Mouse (Mus musculus) embryonic facial prominence, embryonic 11.5 days (tissue): ENCODE data around the gene Elmo1. TPM values are rescaled to one million over a fixed set of nuclear protein-coding genes. Genes with fewer than 3 reads are reported as not detected.
A peak's percentile ranks its signal among the peaks of the same experiment; 100 is the strongest.

Experiments
- ATAC-seq: fragments of 200-750 bp; cut with Nextera tagmentation; replicated peaks from 2 replicates; pipeline ENCODE4 v1.8.0; 2017; ENCODE audit warnings: low read depth; ENCODE audit not compliant: insufficient number of reproducible peaks, low FRiP score, low TSS enrichment
- DNase-seq: peaks from one replicate; pipeline ENCODE4 v3.0.0-alpha.2; 2015; ENCODE audit warnings: low spot score
- H3K27ac ChIP-seq: fragments of 300-500 bp; sonication (generic); replicated peaks from 2 replicates; pipeline ENCODE4 v1.5.1; 2014; ENCODE audit warnings: mild to moderate bottlenecking, low read depth, low read length, control low read depth
- H3K27me3 ChIP-seq: fragments of 300-500 bp; sonication (generic); 2 replicates; pipeline ENCODE4 v1.6.1; 2014; ENCODE audit warnings: mild to moderate bottlenecking, low read length, moderate library complexity, mixed read lengths; ENCODE audit not compliant: control insufficient read depth, insufficient read depth
- H3K36me3 ChIP-seq: fragments of 300-500 bp; sonication (generic); replicated peaks from 2 replicates; pipeline ENCODE4 v1.6.1; 2014; ENCODE audit warnings: low read depth, mild to moderate bottlenecking, low read length, moderate library complexity, mixed read lengths; ENCODE audit not compliant: control insufficient read depth, insufficient read depth
- H3K4me1 ChIP-seq: fragments of 300-500 bp; sonication (generic); 2 replicates; pipeline ENCODE4 v1.6.1; 2014; ENCODE audit warnings: low read length, mixed read lengths; ENCODE audit not compliant: control insufficient read depth, insufficient read depth
- H3K4me2 ChIP-seq: fragments of 300-500 bp; sonication (generic); 2 replicates; pipeline ENCODE4 v1.6.1; 2014; ENCODE audit warnings: low read depth, mild to moderate bottlenecking, control low read depth, low read length, moderate library complexity
- H3K4me3 ChIP-seq: fragments of 300-500 bp; sonication (generic); 2 replicates; pipeline ENCODE4 v1.5.1; 2014; ENCODE audit warnings: low read depth, low read length, control low read depth
- H3K9ac ChIP-seq: fragments of 300-500 bp; sonication (generic); replicated peaks from 2 replicates; pipeline ENCODE4 v1.6.1; 2014; ENCODE audit warnings: mild to moderate bottlenecking, control low read depth, low read length
- H3K9me3 ChIP-seq: fragments of 300-500 bp; sonication (generic); replicated peaks from 2 replicates; pipeline ENCODE4 v1.6.1; 2016; ENCODE audit warnings: mild to moderate bottlenecking, low read length, inconsistent platforms, mixed read lengths; ENCODE audit not compliant: control insufficient read depth
- WGBS: fragments of 180-500 bp; shearing (Covaris S2); extraction: QIAGEN DNeasy Blood & Tissue Kit; methylation state at CpG from one replicate; pipeline ENCODE4 v1.1.7; 2014; 5-methylcytosine and 5-hydroxymethylcytosine counted together
- polyA plus RNA-seq: library from polyadenylated mRNA; unstranded; fragments of >200 nt; fragmentation: Nextera tagmentation; extraction: Ambion mirVana; gene quantifications from 2 replicates; pipeline ENCODE4 v1.2.1, GENCODE M21; 2014

The Elmo1 gene
- polyA plus RNA-seq, 1 experiment from 2014 or later: 8.8 TPM

GRCm38 (mm10) chr13:20212665-20213064, 122.3 kb downstream of the Elmo1 start:
- Histone ChIP-seq H3K4me1 (no peaks in the 10 kb centered on the region), H3K4me2 (no peak overlapping the region), H3K9me3 (no peaks in the 10 kb centered on the region), H3K4me3 (no peak overlapping the region), H3K27ac (no peak overlapping the region), H3K36me3 (no peaks in the 10 kb centered on the region), H3K9ac (no peak overlapping the region), H3K27me3 (no peaks in the 10 kb centered on the region)
- ATAC-seq (no peak), DNase-seq (no peak)
- WGBS: 89% methylated on average over 6 of the region's 6 CpGs

- DNase-seq: no peak
- Histone ChIP-seq H3K9ac (no peak overlapping the region), H3K4me3 (no peak overlapping the region), H3K27ac (no peak overlapping the region), H3K27me3 (no peaks in the 10 kb centered on the region), H3K4me2 (no peak overlapping the region), H3K9me3 (no peaks in the 10 kb centered on the region), H3K36me3 (no peaks in the 10 kb centered on the region), H3K4me1 (no peaks in the 10 kb centered on the region)
- WGBS: 81% methylated on average over 5 of the region's 5 CpGs
- no peak for ATAC-seq
These were observed 123.5 kb downstream of the Elmo1 start for GRCm38 (mm10) chr13:20213861-20214260.

- Histone ChIP-seq H3K4me1 (no peaks in the 10 kb centered on the region), H3K9ac (no peak overlapping the region), H3K9me3 (no peaks in the 10 kb centered on the region), H3K4me3 (no peak overlapping the region), H3K36me3 (no peaks in the 10 kb centered on the region), H3K27me3 (no peaks in the 10 kb centered on the region), H3K4me2 (no peak overlapping the region), H3K27ac (no peak overlapping the region)
- ATAC-seq (no peak), DNase-seq (no peak)
- WGBS: 65% methylated on average over 4 of the region's 4 CpGs
These were observed 127.2 kb downstream of the Elmo1 start for GRCm38 (mm10) chr13:20217453-20218090.

- no peak overlapping the region for H3K27ac ChIP-seq
- H3K9me3 ChIP-seq: no peaks in the 10 kb centered on the region
- DNase-seq (no peak), ATAC-seq (no peak)
- no peak overlapping the region for H3K4me2 ChIP-seq
- H3K27me3 ChIP-seq: no peaks in the 10 kb centered on the region
- no peaks in the 10 kb centered on the region for H3K36me3 ChIP-seq
- H3K4me1 ChIP-seq: no peaks in the 10 kb centered on the region
- H3K9ac ChIP-seq: no peak overlapping the region
- no peak overlapping the region for H3K4me3 ChIP-seq
- 61% methylated on average over 4 of the region's 4 CpGs for WGBS
These were observed 127.7 kb downstream of the Elmo1 start for GRCm38 (mm10) chr13:20218126-20218525.

GRCm38 (mm10) chr13:20220414-20220813, 130.0 kb downstream of the Elmo1 start:
- Histone ChIP-seq H3K36me3 (no peaks in the 10 kb centered on the region), H3K9me3 (no peaks in the 10 kb centered on the region), H3K27ac (no peak overlapping the region), H3K4me2 (no peak overlapping the region), H3K4me1 (no peaks in the 10 kb centered on the region), H3K9ac (no peak overlapping the region), H3K4me3 (no peak overlapping the region), H3K27me3 (no peaks in the 10 kb centered on the region)
- DNase-seq (no peak), ATAC-seq (no peak)

GRCm38 (mm10) chr13:20227923-20228705, 137.7 kb downstream of the Elmo1 start:
- whole genome bisulfite sequencing: 62% methylated on average over 11 of the region's 11 CpGs
- no peak for ATAC-seq
- Histone ChIP-seq H3K9ac (no peak overlapping the region), H3K4me3 (no peak overlapping the region), H3K27me3 (no peaks in the 10 kb centered on the region), H3K4me2 (no peak overlapping the region), H3K4me1 (no peaks in the 10 kb centered on the region), H3K27ac (no peak overlapping the region), H3K9me3 (no peaks in the 10 kb centered on the region), H3K36me3 (no peaks in the 10 kb centered on the region)
- DNase-seq: no peak

- Histone ChIP-seq H3K27ac (no peak overlapping the region), H3K4me3 (no peak overlapping the region), H3K36me3 (no peaks in the 10 kb centered on the region), H3K9me3 (no peaks in the 10 kb centered on the region), H3K9ac (no peak overlapping the region), H3K4me2 (no peak overlapping the region), H3K27me3 (no peaks in the 10 kb centered on the region), H3K4me1 (no peaks in the 10 kb centered on the region)
- DNase-seq (no peak), ATAC-seq (0 out of 2 replicates have a peak, but pooled peaks have one; percentile 14)
- 63% methylated on average over 11 of the region's 11 CpGs for WGBS
These were observed 141.7 kb downstream of the Elmo1 start for GRCm38 (mm10) chr13:20231837-20232728.
